Mouse (Mus musculus) cortical plate, adult 2 months (tissue): ENCODE measurements around the gene Wnk4.

Source experiments
- CTCF ChIP-seq: fragments of 200-500 bp; IDR thresholded peaks from 2 replicates; pipeline ENCODE4 v1.5.1; 2011; ENCODE audit warnings: mild to moderate bottlenecking, control low read depth, low read length; ENCODE audit not compliant: insufficient read depth; ENCODE audit errors: extremely low read depth
- POLR2A ChIP-seq: fragments of 200-500 bp; IDR thresholded peaks from 2 replicates; pipeline ENCODE4 v1.6.1; 2011; ENCODE audit warnings: mild to moderate bottlenecking, low read length, control low read depth; ENCODE audit not compliant: insufficient read depth; ENCODE audit errors: extremely low read depth

DNA sequence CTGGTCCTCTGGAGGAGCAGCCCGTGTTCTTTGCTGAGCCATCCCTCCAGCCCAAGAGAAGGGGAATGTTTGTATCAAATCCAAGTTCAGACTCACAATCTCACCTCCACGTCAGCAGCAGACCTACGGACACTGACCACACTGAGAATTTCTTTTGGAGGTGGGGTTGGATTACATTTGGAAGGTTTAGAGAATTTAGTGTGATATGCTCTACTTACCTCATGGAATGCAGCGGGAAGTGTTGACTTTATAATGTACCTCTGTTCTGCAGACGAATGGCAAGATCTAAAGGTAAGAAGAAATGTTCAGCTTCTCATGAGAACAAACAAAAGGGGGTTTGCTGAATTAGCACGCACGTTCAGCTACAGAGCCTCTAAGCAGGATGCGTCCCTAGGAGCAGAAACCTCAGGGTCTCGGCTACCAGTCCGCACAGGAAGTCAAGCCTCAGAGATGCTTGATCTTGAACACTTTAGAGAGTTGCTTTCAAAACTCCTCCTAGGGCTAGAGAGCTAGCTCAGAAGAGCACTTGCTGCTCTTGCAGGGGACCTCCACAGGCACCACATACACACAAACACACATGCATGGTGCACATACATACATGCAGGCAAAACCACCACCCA is 41.8 kb upstream of the Wnk4 start:
- TF ChIP-seq CTCF (no peak), POLR2A (no peak)
